Mouse (Mus musculus) forebrain, embryonic 10.5 days (tissue): ENCODE results near the gene Foxo1. TPM values are rescaled to one million over a fixed set of nuclear protein-coding genes. Genes with fewer than 3 reads are reported as not detected.

Experiments used
- DNase-seq: peaks from one replicate; pipeline ENCODE4 v3.0.0-alpha.2; 2017; ENCODE audit warnings: low spot score; ENCODE audit errors: extremely low spot score
- H3K27ac ChIP-seq: fragments of 300-500 bp; sonication (generic); 2 replicates; pipeline ENCODE4 v1.5.1; 2016; ENCODE audit warnings: mild to moderate bottlenecking
- H3K27me3 ChIP-seq: fragments of 300-500 bp; sonication (generic); 2 replicates; pipeline ENCODE4 v1.6.1; 2016; ENCODE audit warnings: mild to moderate bottlenecking; ENCODE audit not compliant: poor library complexity, severe bottlenecking
- H3K36me3 ChIP-seq: fragments of 300-500 bp; sonication (generic); replicated peaks from 2 replicates; pipeline ENCODE4 v1.6.1; 2016; ENCODE audit warnings: mild to moderate bottlenecking, moderate library complexity
- H3K4me1 ChIP-seq: fragments of 300-500 bp; sonication (generic); 2 replicates; pipeline ENCODE4 v1.6.1; 2016
- H3K4me3 ChIP-seq: fragments of 300-500 bp; sonication (generic); 2 replicates; pipeline ENCODE4 v1.5.1; 2016; ENCODE audit warnings: mild to moderate bottlenecking, moderate library complexity
- H3K9me3 ChIP-seq: fragments of 300-500 bp; sonication (generic); 2 replicates; pipeline ENCODE4 v1.6.1; 2016; ENCODE audit warnings: mild to moderate bottlenecking, moderate library complexity
- WGBS: fragments of 180-500 bp; shearing (Covaris S2); methylation state at CpG from one replicate; pipeline ENCODE4 v1.1.7; 2016; 5-methylcytosine and 5-hydroxymethylcytosine counted together
- polyA plus RNA-seq: library from polyadenylated mRNA; unstranded; fragments of >200 nt; fragmentation: Nextera tagmentation; extraction: Ambion mirVana; gene quantifications from 2 replicates; pipeline ENCODE4 v1.2.1, GENCODE M21; 2016

Gene Foxo1
- 2.3 TPM in 2 replicates for polyA plus RNA-seq

GRCm38 (mm10) chr3:52267652-52268486 lies at the start of gene Foxo1:
Gene Foxo1, plus strand, starts transcription at chr3:52268336.
- Histone ChIP-seq H3K36me3 (no peaks in the 10 kb centered on the region), H3K4me1 (peaks cover 38% of the 10 kb centered on the region), H3K27ac (peak within 1 kb of the TSS; percentile 88), H3K9me3 (no peaks in the 10 kb centered on the region), H3K27me3 (peaks cover 71% of the 10 kb centered on the region), H3K4me3 (peak within 1 kb of the TSS; percentile 82)
- WGBS, result under 1% methylated on average over 85 of the region's 85 CpGs
- peak; percentile 90 for DNase-seq

GRCm38 (mm10) chr3:52218864-52219263 lies 49.3 kb upstream of the Foxo1 start:
- no peak for DNase-seq
- Histone ChIP-seq H3K9me3 (no peaks in the 10 kb centered on the region), H3K36me3 (no peaks in the 10 kb centered on the region), H3K4me3 (no peak overlapping the region), H3K27ac (no peak overlapping the region), H3K27me3 (no peaks in the 10 kb centered on the region), H3K4me1 (no peaks in the 10 kb centered on the region)
- 89% methylated on average over 7 of the region's 7 CpGs for WGBS

- H3K27ac ChIP-seq, result no peak overlapping the region
- H3K4me3 ChIP-seq, result no peak overlapping the region
- no peaks in the 10 kb centered on the region for H3K27me3 ChIP-seq
- no peak for DNase-seq
- H3K36me3 ChIP-seq, result no peaks in the 10 kb centered on the region
- 79% methylated on average over 3 of the region's 3 CpGs for WGBS
- H3K4me1 ChIP-seq, result no peaks in the 10 kb centered on the region
- no peaks in the 10 kb centered on the region for H3K9me3 ChIP-seq
Observed at GRCm38 (mm10) chr3:52221082-52221481, 47.1 kb upstream of the Foxo1 start.

- 89% methylated on average over 5 of the region's 5 CpGs for WGBS
- Histone ChIP-seq H3K9me3 (no peaks in the 10 kb centered on the region), H3K27ac (no peak overlapping the region), H3K36me3 (no peaks in the 10 kb centered on the region), H3K4me3 (no peak overlapping the region), H3K27me3 (no peaks in the 10 kb centered on the region), H3K4me1 (no peaks in the 10 kb centered on the region)
- no peak for DNase-seq
Observed at GRCm38 (mm10) chr3:52221931-52222330, 46.2 kb upstream of the Foxo1 start.

GRCm38 (mm10) chr3:52236488-52236887 lies 31.6 kb upstream of the Foxo1 start:
- Histone ChIP-seq H3K27me3 (no peaks in the 10 kb centered on the region), H3K27ac (no peak overlapping the region), H3K4me3 (no peak overlapping the region), H3K9me3 (no peaks in the 10 kb centered on the region), H3K4me1 (0 out of 2 replicates have a peak, but pooled peaks cover 2% of the 10 kb centered on the region), H3K36me3 (no peaks in the 10 kb centered on the region)
- DNase-seq, result no peak
- 82% methylated on average over 4 of the region's 4 CpGs for WGBS

- Histone ChIP-seq H3K4me3 (no peak overlapping the region), H3K9me3 (no peaks in the 10 kb centered on the region), H3K36me3 (no peaks in the 10 kb centered on the region), H3K4me1 (0 out of 2 replicates have a peak, but pooled peaks cover 2% of the 10 kb centered on the region), H3K27me3 (0 out of 2 replicates have a peak, but pooled peaks cover 4% of the 10 kb centered on the region), H3K27ac (no peak overlapping the region)
- no peak for DNase-seq
- WGBS, result 89% methylated on average over 3 of the region's 3 CpGs
Observed at GRCm38 (mm10) chr3:52237136-52237535, 31.0 kb upstream of the Foxo1 start.

- Histone ChIP-seq H3K36me3 (no peaks in the 10 kb centered on the region), H3K4me1 (0 out of 2 replicates have a peak, but pooled peaks cover 2% of the 10 kb centered on the region), H3K27ac (no peak overlapping the region), H3K9me3 (no peaks in the 10 kb centered on the region), H3K27me3 (0 out of 2 replicates have a peak, but pooled peaks cover 4% of the 10 kb centered on the region), H3K4me3 (no peak overlapping the region)
- 84% methylated on average over 5 of the region's 5 CpGs for WGBS
- no peak for DNase-seq
Observed at GRCm38 (mm10) chr3:52241062-52241461, 27.1 kb upstream of the Foxo1 start.

GRCm38 (mm10) chr3:52242457-52243105 lies 25.6 kb upstream of the Foxo1 start:
- H3K4me1 ChIP-seq, result 0 out of 2 replicates have a peak, but pooled peaks cover 2% of the 10 kb centered on the region
- DNase-seq, result peak; percentile 57
- H3K9me3 ChIP-seq, result no peaks in the 10 kb centered on the region
- H3K27me3 ChIP-seq, result 0 out of 2 replicates have a peak, but pooled peaks cover 4% of the 10 kb centered on the region
- no peak overlapping the region for H3K27ac ChIP-seq
- H3K4me3 ChIP-seq, result no peak overlapping the region
- WGBS, result 45% methylated on average over 6 of the region's 6 CpGs
- no peaks in the 10 kb centered on the region for H3K36me3 ChIP-seq

GRCm38 (mm10) chr3:52243271-52244021 lies 24.7 kb upstream of the Foxo1 start:
- Histone ChIP-seq H3K27ac (no peak overlapping the region), H3K4me1 (0 out of 2 replicates have a peak, but pooled peaks cover 2% of the 10 kb centered on the region), H3K4me3 (no peak overlapping the region), H3K9me3 (no peaks in the 10 kb centered on the region), H3K27me3 (0 out of 2 replicates have a peak, but pooled peaks cover 4% of the 10 kb centered on the region), H3K36me3 (no peaks in the 10 kb centered on the region)
- 60% methylated on average over 12 of the region's 12 CpGs for WGBS
- DNase-seq, result peak; percentile 34

GRCm38 (mm10) chr3:52245996-52246830 lies 21.9 kb upstream of the Foxo1 start:
- 85% methylated on average over 12 of the region's 12 CpGs for WGBS
- no peak overlapping the region for H3K27ac ChIP-seq
- DNase-seq, result no peak
- H3K4me3 ChIP-seq, result no peak overlapping the region
- no peaks in the 10 kb centered on the region for H3K36me3 ChIP-seq
- no peaks in the 10 kb centered on the region for H3K9me3 ChIP-seq
- no peaks in the 10 kb centered on the region for H3K4me1 ChIP-seq
- 0 out of 2 replicates have a peak, but pooled peaks cover 4% of the 10 kb centered on the region for H3K27me3 ChIP-seq

GRCm38 (mm10) chr3:52251184-52251583 lies 17.0 kb upstream of the Foxo1 start:
- no peak for DNase-seq
- no peaks in the 10 kb centered on the region for H3K9me3 ChIP-seq
- H3K4me3 ChIP-seq, result no peak overlapping the region
- 64% methylated on average over 1 of the region's 1 CpGs for WGBS
- no peaks in the 10 kb centered on the region for H3K4me1 ChIP-seq
- H3K27me3 ChIP-seq, result no peaks in the 10 kb centered on the region
- no peaks in the 10 kb centered on the region for H3K36me3 ChIP-seq
- H3K27ac ChIP-seq, result no peak overlapping the region
